Mouse (Mus musculus): ENCODE measurements at regions not wholly inside any gene's neighbourhood (a gene's known extent, or its start where the extent isn't known, plus 50 kb on each side); places are given as distances from the start of the nearest gene placed in this dataset.

- Histone ChIP-seq H3K4me1 (replicated peaks; ENCODE audit: control insufficient read depth, insufficient read depth, low read length) (no peaks in the 10 kb centered on the region), H3K9ac (ENCODE audit: low read depth, low read length) (no peak overlapping the region), H3K9me3 (ENCODE audit: control insufficient read depth, low read length) (no peaks in the 10 kb centered on the region), H3K27me3 (ENCODE audit: control insufficient read depth, insufficient read depth, low read length) (no peaks in the 10 kb centered on the region), H3K27ac (ENCODE audit: low read depth, low read length) (no peak overlapping the region), H3K4me2 (replicated peaks; ENCODE audit: low read depth, low read length) (no peak overlapping the region), H3K4me3 (ENCODE audit: low read depth, low read length) (no peak overlapping the region), H3K36me3 (ENCODE audit: control insufficient read depth, insufficient read depth, low read length) (no peaks in the 10 kb centered on the region)
- ATAC-seq (ENCODE audit: low FRiP score) = no peak
- DNase-seq (ENCODE audit: low spot score) = no peak
- WGBS = 76% methylated on average over 8 of the region's 8 CpGs
These were observed 76.3 kb downstream of the Cartpt start for GRCm38 (mm10) chr13:99824625-99825024.

- Histone ChIP-seq H3K9ac (ENCODE audit: low read depth, low read length) (no peak overlapping the region), H3K4me1 (replicated peaks; ENCODE audit: control insufficient read depth, insufficient read depth, low read length) (no peaks in the 10 kb centered on the region), H3K27me3 (ENCODE audit: control insufficient read depth, insufficient read depth, low read length) (no peaks in the 10 kb centered on the region), H3K9me3 (ENCODE audit: control insufficient read depth, low read length) (no peaks in the 10 kb centered on the region), H3K4me3 (ENCODE audit: low read depth, low read length) (no peak overlapping the region), H3K4me2 (replicated peaks; ENCODE audit: low read depth, low read length) (no peak overlapping the region), H3K27ac (ENCODE audit: low read depth, low read length) (no peak overlapping the region), H3K36me3 (ENCODE audit: control insufficient read depth, insufficient read depth, low read length) (no peaks in the 10 kb centered on the region)
- ATAC-seq (ENCODE audit: low FRiP score) = no peak
- WGBS = 78% methylated on average over 6 of the region's 6 CpGs
- DNase-seq (ENCODE audit: low spot score) = no peak
These were observed 84.2 kb downstream of the Cartpt start for GRCm38 (mm10) chr13:99816666-99817065.

GRCm38 (mm10) chr13:99815786-99816185 is 85.1 kb downstream of the Cartpt start:
- 81% methylated on average over 6 of the region's 6 CpGs for WGBS

GRCm38 (mm10) chr13:99814801-99815200 is 86.1 kb downstream of the Cartpt start:
- Histone ChIP-seq H3K9me3 (ENCODE audit: control insufficient read depth, low read length) (no peaks in the 10 kb centered on the region), H3K4me1 (replicated peaks; ENCODE audit: control insufficient read depth, insufficient read depth, low read length) (no peaks in the 10 kb centered on the region), H3K27ac (ENCODE audit: low read depth, low read length) (no peak overlapping the region), H3K9ac (ENCODE audit: low read depth, low read length) (no peak overlapping the region), H3K36me3 (ENCODE audit: control insufficient read depth, insufficient read depth, low read length) (no peaks in the 10 kb centered on the region), H3K4me3 (ENCODE audit: low read depth, low read length) (no peak overlapping the region), H3K4me2 (replicated peaks; ENCODE audit: low read depth, low read length) (no peak overlapping the region), H3K27me3 (ENCODE audit: control insufficient read depth, insufficient read depth, low read length) (no peaks in the 10 kb centered on the region)
- ATAC-seq (ENCODE audit: low FRiP score) (no peak), DNase-seq (ENCODE audit: low spot score) (no peak)
- 71% methylated on average over 2 of the region's 2 CpGs for WGBS

More at GRCm38 (mm10) chr13:99815786-99816185, 85.1 kb downstream of the Cartpt start:
- Histone ChIP-seq H3K4me2 (replicated peaks; ENCODE audit: low read depth, low read length) (no peak overlapping the region), H3K9me3 (ENCODE audit: control insufficient read depth, low read length) (no peaks in the 10 kb centered on the region), H3K4me3 (ENCODE audit: low read depth, low read length) (no peak overlapping the region), H3K27me3 (ENCODE audit: control insufficient read depth, insufficient read depth, low read length) (no peaks in the 10 kb centered on the region), H3K9ac (ENCODE audit: low read depth, low read length) (no peak overlapping the region), H3K27ac (ENCODE audit: low read depth, low read length) (no peak overlapping the region), H3K4me1 (replicated peaks; ENCODE audit: control insufficient read depth, insufficient read depth, low read length) (no peaks in the 10 kb centered on the region), H3K36me3 (ENCODE audit: control insufficient read depth, insufficient read depth, low read length) (no peaks in the 10 kb centered on the region)
- DNase-seq (ENCODE audit: low spot score) (no peak), ATAC-seq (ENCODE audit: low FRiP score) (no peak)

GRCm38 (mm10) chr13:99814033-99814556 is 86.8 kb downstream of the Cartpt start:
- Histone ChIP-seq H3K36me3 (ENCODE audit: control insufficient read depth, insufficient read depth, low read length) (no peaks in the 10 kb centered on the region), H3K27me3 (ENCODE audit: control insufficient read depth, insufficient read depth, low read length) (no peaks in the 10 kb centered on the region), H3K9ac (ENCODE audit: low read depth, low read length) (no peak overlapping the region), H3K4me1 (replicated peaks; ENCODE audit: control insufficient read depth, insufficient read depth, low read length) (no peaks in the 10 kb centered on the region), H3K4me3 (ENCODE audit: low read depth, low read length) (no peak overlapping the region), H3K9me3 (ENCODE audit: control insufficient read depth, low read length) (no peaks in the 10 kb centered on the region), H3K27ac (ENCODE audit: low read depth, low read length) (no peak overlapping the region), H3K4me2 (replicated peaks; ENCODE audit: low read depth, low read length) (no peak overlapping the region)
- DNase-seq (ENCODE audit: low spot score) (no peak), ATAC-seq (ENCODE audit: low FRiP score) (no peak)
- WGBS = 43% methylated on average over 6 of the region's 6 CpGs

- DNase-seq (ENCODE audit: low spot score) = no peak
- no peak overlapping the region for H3K27ac ChIP-seq (ENCODE audit: low read depth, low read length)
- ATAC-seq (ENCODE audit: low FRiP score) = no peak
- no peaks in the 10 kb centered on the region for H3K4me1 ChIP-seq (replicated peaks; ENCODE audit: control insufficient read depth, insufficient read depth, low read length)
- no peak overlapping the region for H3K4me2 ChIP-seq (replicated peaks; ENCODE audit: low read depth, low read length)
- H3K9ac ChIP-seq (ENCODE audit: low read depth, low read length) = no peak overlapping the region
- WGBS = 73% methylated on average over 6 of the region's 6 CpGs
- H3K27me3 ChIP-seq (ENCODE audit: control insufficient read depth, insufficient read depth, low read length) = no peaks in the 10 kb centered on the region
- no peak overlapping the region for H3K4me3 ChIP-seq (ENCODE audit: low read depth, low read length)
- no peaks in the 10 kb centered on the region for H3K36me3 ChIP-seq (ENCODE audit: control insufficient read depth, insufficient read depth, low read length)
- no peaks in the 10 kb centered on the region for H3K9me3 ChIP-seq (ENCODE audit: control insufficient read depth, low read length)
These were observed 106.4 kb downstream of the Cartpt start for GRCm38 (mm10) chr13:99794448-99794847.

- Histone ChIP-seq H3K9me3 (ENCODE audit: control insufficient read depth, low read length) (no peaks in the 10 kb centered on the region), H3K4me1 (replicated peaks; ENCODE audit: control insufficient read depth, insufficient read depth, low read length) (no peaks in the 10 kb centered on the region), H3K9ac (ENCODE audit: low read depth, low read length) (no peak overlapping the region), H3K4me3 (ENCODE audit: low read depth, low read length) (no peak overlapping the region), H3K4me2 (replicated peaks; ENCODE audit: low read depth, low read length) (no peak overlapping the region), H3K36me3 (ENCODE audit: control insufficient read depth, insufficient read depth, low read length) (no peaks in the 10 kb centered on the region), H3K27ac (ENCODE audit: low read depth, low read length) (no peak overlapping the region), H3K27me3 (ENCODE audit: control insufficient read depth, insufficient read depth, low read length) (no peaks in the 10 kb centered on the region)
- 65% methylated on average over 7 of the region's 7 CpGs for WGBS
- no peak for DNase-seq (ENCODE audit: low spot score)
- ATAC-seq (ENCODE audit: low FRiP score) = no peak
These were observed 107.0 kb downstream of the Cartpt start for GRCm38 (mm10) chr13:99793786-99794435.

- Histone ChIP-seq H3K4me3 (ENCODE audit: low read depth, low read length) (no peak overlapping the region), H3K4me1 (replicated peaks; ENCODE audit: control insufficient read depth, insufficient read depth, low read length) (no peaks in the 10 kb centered on the region), H3K9ac (ENCODE audit: low read depth, low read length) (no peak overlapping the region), H3K27ac (ENCODE audit: low read depth, low read length) (no peak overlapping the region), H3K4me2 (replicated peaks; ENCODE audit: low read depth, low read length) (no peak overlapping the region), H3K27me3 (ENCODE audit: control insufficient read depth, insufficient read depth, low read length) (no peaks in the 10 kb centered on the region), H3K36me3 (ENCODE audit: control insufficient read depth, insufficient read depth, low read length) (no peaks in the 10 kb centered on the region), H3K9me3 (ENCODE audit: control insufficient read depth, low read length) (no peaks in the 10 kb centered on the region)
- DNase-seq (ENCODE audit: low spot score) (no peak), ATAC-seq (ENCODE audit: low FRiP score) (no peak)
- 89% methylated on average over 6 of the region's 6 CpGs for WGBS
These were observed 107.9 kb downstream of the Cartpt start for GRCm38 (mm10) chr13:99793001-99793400.

GRCm38 (mm10) chr13:99790951-99791350 is 109.9 kb downstream of the Cartpt start:
- Histone ChIP-seq H3K27ac (ENCODE audit: low read depth, low read length) (no peak overlapping the region), H3K9ac (ENCODE audit: low read depth, low read length) (no peak overlapping the region), H3K36me3 (ENCODE audit: control insufficient read depth, insufficient read depth, low read length) (no peaks in the 10 kb centered on the region), H3K9me3 (ENCODE audit: control insufficient read depth, low read length) (no peaks in the 10 kb centered on the region), H3K4me1 (replicated peaks; ENCODE audit: control insufficient read depth, insufficient read depth, low read length) (no peaks in the 10 kb centered on the region), H3K4me3 (ENCODE audit: low read depth, low read length) (no peak overlapping the region), H3K27me3 (ENCODE audit: control insufficient read depth, insufficient read depth, low read length) (no peaks in the 10 kb centered on the region), H3K4me2 (replicated peaks; ENCODE audit: low read depth, low read length) (no peak overlapping the region)
- 83% methylated on average over 5 of the region's 5 CpGs for WGBS
- ATAC-seq (ENCODE audit: low FRiP score) (no peak), DNase-seq (ENCODE audit: low spot score) (no peak)
